Mouse (Mus musculus) intestine, embryonic 14.5 days (tissue): Measurements from ENCODE around the gene Chad. TPM values are rescaled to one million over a fixed set of nuclear protein-coding genes. Genes with fewer than 3 reads are reported as not detected.
A peak's percentile ranks its signal among the peaks of the same experiment; 100 is the strongest.

ENCODE experiments used
- ATAC-seq: fragments of 200-750 bp; cut with Nextera tagmentation; replicated peaks from 2 replicates; pipeline ENCODE4 v1.8.0; 2017; ENCODE audit warnings: low read depth, moderate number of reproducible peaks, moderate TSS enrichment, moderate library complexity; ENCODE audit not compliant: low FRiP score, low TSS enrichment
- DNase-seq: peaks from one replicate; pipeline ENCODE4 v3.0.0-alpha.2; 2018; ENCODE audit warnings: low spot score
- H3K27ac ChIP-seq: fragments of 300-500 bp; sonication (generic); 2 replicates; pipeline ENCODE4 v1.5.1; 2014; ENCODE audit warnings: low read depth, mild to moderate bottlenecking, control low read depth
- H3K27me3 ChIP-seq: fragments of 300-500 bp; sonication (generic); replicated peaks from 2 replicates; pipeline ENCODE4 v1.6.1; 2014; ENCODE audit warnings: low read length, control low read depth; ENCODE audit not compliant: control insufficient read depth, insufficient read depth
- H3K36me3 ChIP-seq: fragments of 300-500 bp; sonication (generic); 2 replicates; pipeline ENCODE4 v1.6.1; 2014; ENCODE audit warnings: low read length, control low read depth; ENCODE audit not compliant: control insufficient read depth, insufficient read depth
- H3K4me1 ChIP-seq: fragments of 300-500 bp; sonication (generic); replicated peaks from 2 replicates; pipeline ENCODE4 v1.6.1; 2014; ENCODE audit warnings: low read length, control low read depth, mixed read lengths; ENCODE audit not compliant: control insufficient read depth, insufficient read depth
- H3K4me2 ChIP-seq: fragments of 300-500 bp; sonication (generic); 2 replicates; pipeline ENCODE4 v1.6.1; 2014; ENCODE audit warnings: low read length
- H3K4me3 ChIP-seq: fragments of 300-500 bp; sonication (generic); 2 replicates; pipeline ENCODE4 v1.5.1; 2014; ENCODE audit warnings: low read depth, low read length, control low read depth, mixed read lengths
- H3K9ac ChIP-seq: fragments of 300-500 bp; sonication (generic); 2 replicates; pipeline ENCODE4 v1.6.1; 2014; ENCODE audit warnings: mild to moderate bottlenecking, low read length
- H3K9me3 ChIP-seq: fragments of 300-500 bp; sonication (generic); 2 replicates; pipeline ENCODE4 v1.6.1; 2016; ENCODE audit warnings: low read length, control low read depth; ENCODE audit not compliant: control insufficient read depth
- WGBS: fragments of 180-500 bp; shearing (Covaris S2); extraction: QIAGEN DNeasy Blood & Tissue Kit; methylation state at CpG from one replicate; pipeline ENCODE4 v1.1.7; 2014; 5-methylcytosine and 5-hydroxymethylcytosine counted together
- polyA plus RNA-seq: library from polyadenylated mRNA; unstranded; fragments of >200 nt; fragmentation: Nextera tagmentation; extraction: Ambion mirVana; gene quantifications from 2 replicates; pipeline ENCODE4 v1.2.1, GENCODE M21; 2014

Gene Chad
- polyA plus RNA-seq, 1 experiment from 2014 or later = 1.2 TPM

- Histone ChIP-seq H3K27me3 (no peaks in the 10 kb centered on the region), H3K4me1 (no peaks in the 10 kb centered on the region), H3K9me3 (no peaks in the 10 kb centered on the region), H3K9ac (no peak overlapping the region), H3K4me3 (no peak overlapping the region), H3K4me2 (no peak overlapping the region), H3K27ac (no peak overlapping the region), H3K36me3 (peaks cover 9% of the 10 kb centered on the region; the same call in 1 of the 2 replicates)
- 83% methylated on average over 12 of the region's 12 CpGs for WGBS
- ATAC-seq (no peak), DNase-seq (no peak)
Measured at GRCm38 (mm10) chr11:94543344-94543743, 21.5 kb upstream of the Chad start.

GRCm38 (mm10) chr11:94543932-94544331, 20.9 kb upstream of the Chad start:
- 32% methylated on average over 9 of the region's 9 CpGs for WGBS
- Histone ChIP-seq H3K27ac (no peak overlapping the region), H3K4me2 (no peak overlapping the region), H3K27me3 (no peaks in the 10 kb centered on the region), H3K4me1 (no peaks in the 10 kb centered on the region), H3K36me3 (peaks cover 9% of the 10 kb centered on the region; the same call in 1 of the 2 replicates), H3K4me3 (no peak overlapping the region), H3K9ac (no peak overlapping the region), H3K9me3 (no peaks in the 10 kb centered on the region)
- no peak for ATAC-seq
- peak; percentile 87 for DNase-seq

- H3K9me3 ChIP-seq = no peaks in the 10 kb centered on the region
- no peak overlapping the region for H3K4me3 ChIP-seq
- H3K9ac ChIP-seq = no peak overlapping the region
- no peak overlapping the region for H3K4me2 ChIP-seq
- no peaks in the 10 kb centered on the region for H3K27me3 ChIP-seq
- ATAC-seq = no peak
- 56% methylated on average over 18 of the region's 18 CpGs for WGBS
- H3K36me3 ChIP-seq = peaks cover 9% of the 10 kb centered on the region; the same call in 1 of the 2 replicates
- no peak for DNase-seq
- H3K27ac ChIP-seq = no peak overlapping the region
- H3K4me1 ChIP-seq = no peaks in the 10 kb centered on the region
Measured at GRCm38 (mm10) chr11:94544422-94544821, 20.4 kb upstream of the Chad start.

GRCm38 (mm10) chr11:94546381-94546780, 18.5 kb upstream of the Chad start:
- no peaks in the 10 kb centered on the region for H3K4me1 ChIP-seq
- H3K27ac ChIP-seq = no peak overlapping the region
- H3K4me3 ChIP-seq = no peak overlapping the region
- H3K27me3 ChIP-seq = no peaks in the 10 kb centered on the region
- peaks cover 9% of the 10 kb centered on the region; the same call in 1 of the 2 replicates for H3K36me3 ChIP-seq
- H3K9me3 ChIP-seq = no peaks in the 10 kb centered on the region
- DNase-seq = no peak
- no peak for ATAC-seq
- no peak overlapping the region for H3K9ac ChIP-seq
- 91% methylated on average over 5 of the region's 5 CpGs for WGBS
- no peak overlapping the region for H3K4me2 ChIP-seq

- WGBS = 93% methylated on average over 6 of the region's 6 CpGs
Measured at GRCm38 (mm10) chr11:94547271-94547670, 17.6 kb upstream of the Chad start.

GRCm38 (mm10) chr11:94548041-94548784, 16.6 kb upstream of the Chad start:
- Histone ChIP-seq H3K9me3 (no peaks in the 10 kb centered on the region), H3K27ac (no peak overlapping the region), H3K4me2 (peak overlapping the region; percentile 80), H3K36me3 (no peaks in the 10 kb centered on the region), H3K4me1 (no peaks in the 10 kb centered on the region), H3K9ac (peak overlapping the region; percentile 61), H3K4me3 (peak overlapping the region; percentile 57), H3K27me3 (no peaks in the 10 kb centered on the region)
- peak; percentile 10 for ATAC-seq
- no peak for DNase-seq
- WGBS = 11% methylated on average over 24 of the region's 24 CpGs

More at GRCm38 (mm10) chr11:94547271-94547670, 17.6 kb upstream of the Chad start:
- no peaks in the 10 kb centered on the region for H3K4me1 ChIP-seq
- H3K27me3 ChIP-seq = no peaks in the 10 kb centered on the region
- no peak overlapping the region for H3K27ac ChIP-seq
- H3K9me3 ChIP-seq = no peaks in the 10 kb centered on the region
- ATAC-seq (no peak), DNase-seq (no peak)
- H3K4me3 ChIP-seq = no peak overlapping the region
- no peak overlapping the region for H3K9ac ChIP-seq
- H3K36me3 ChIP-seq = peaks cover 4% of the 10 kb centered on the region; the same call in 1 of the 2 replicates
- no peak overlapping the region for H3K4me2 ChIP-seq

- Histone ChIP-seq H3K4me2 (peak within 1 kb of the TSS; percentile 80), H3K4me1 (no peaks in the 10 kb centered on the region), H3K27me3 (no peaks in the 10 kb centered on the region), H3K9ac (peak within 1 kb of the TSS; percentile 61), H3K36me3 (no peaks in the 10 kb centered on the region), H3K9me3 (no peaks in the 10 kb centered on the region), H3K4me3 (peak within 1 kb of the TSS; percentile 57), H3K27ac (peak within 1 kb of the TSS; percentile 66)
- DNase-seq = peak; percentile 98
- ATAC-seq = peak; percentile 77
- 4% methylated on average over 43 of the region's 49 CpGs for WGBS
Measured at GRCm38 (mm10) chr11:94548888-94549690, 15.8 kb upstream of the Chad start, which contains the start of gene Rsad1. Gene Rsad1 (minus strand): TSS chr11:94549255.

GRCm38 (mm10) chr11:94549691-94550441, 15.0 kb upstream of the Chad start:
- H3K27ac ChIP-seq = peak overlapping the region; percentile 66; the same call in 1 of the 2 replicates
- H3K9me3 ChIP-seq = no peaks in the 10 kb centered on the region
- no peaks in the 10 kb centered on the region for H3K36me3 ChIP-seq
- no peak overlapping the region for H3K9ac ChIP-seq
- no peak overlapping the region for H3K4me3 ChIP-seq
- no peak for ATAC-seq
- no peaks in the 10 kb centered on the region for H3K27me3 ChIP-seq
- H3K4me2 ChIP-seq = 0 out of 2 replicates have a peak overlapping the region, but pooled peaks have one; percentile 80
- no peaks in the 10 kb centered on the region for H3K4me1 ChIP-seq
- DNase-seq = no peak
- 63% methylated on average over 10 of the region's 10 CpGs for WGBS
